Mouse (Mus musculus): ENCODE measurements at regions not wholly inside any gene's neighbourhood (a gene's known extent, or its start where the extent isn't known, plus 50 kb on each side); places are given as distances from the start of the nearest gene placed in this dataset.

DNA sequence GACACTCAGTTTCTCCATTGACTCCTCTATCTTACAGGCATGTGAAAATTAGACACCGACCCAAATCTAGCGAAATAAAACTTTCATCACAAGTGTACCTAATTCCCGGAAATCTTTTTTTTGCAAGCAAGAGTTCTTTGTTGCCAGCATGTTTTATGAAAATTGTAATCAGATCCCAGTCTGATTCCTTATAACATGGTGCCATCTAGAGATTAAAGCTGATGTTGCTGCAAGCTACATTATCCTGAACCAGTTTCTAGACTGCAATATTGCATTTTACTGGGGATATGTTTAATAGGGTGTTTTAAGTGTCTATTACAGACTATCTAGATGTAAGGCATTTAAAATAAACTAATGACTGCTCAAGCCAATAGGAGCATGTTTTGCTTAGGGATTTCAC lies 110.9 kb upstream of the Gpc5 start:
- H3K27ac ChIP-seq (ENCODE audit: low read length) = no peak overlapping the region
- no peaks in the 10 kb centered on the region for H3K9me3 ChIP-seq (replicated peaks; ENCODE audit: control insufficient read depth, low read length)
- no peak for ATAC-seq (replicated peaks; ENCODE audit: extremely low read depth, insufficient read depth, low FRiP score)
- no peak overlapping the region for H3K9ac ChIP-seq (ENCODE audit: low read length)
- no peaks in the 10 kb centered on the region for H3K4me1 ChIP-seq (ENCODE audit: control insufficient read depth, insufficient read depth, low read length)
- no peaks in the 10 kb centered on the region for H3K36me3 ChIP-seq (ENCODE audit: control insufficient read depth, insufficient read depth)
- H3K27me3 ChIP-seq (ENCODE audit: control insufficient read depth, insufficient read depth, low read length) = no peaks in the 10 kb centered on the region
- no peak overlapping the region for H3K4me3 ChIP-seq (ENCODE audit: low read length)
- H3K4me2 ChIP-seq (ENCODE audit: low read depth, low read length) = no peak overlapping the region
- WGBS = 77% methylated on average over 3 of the region's 3 CpGs

DNA sequence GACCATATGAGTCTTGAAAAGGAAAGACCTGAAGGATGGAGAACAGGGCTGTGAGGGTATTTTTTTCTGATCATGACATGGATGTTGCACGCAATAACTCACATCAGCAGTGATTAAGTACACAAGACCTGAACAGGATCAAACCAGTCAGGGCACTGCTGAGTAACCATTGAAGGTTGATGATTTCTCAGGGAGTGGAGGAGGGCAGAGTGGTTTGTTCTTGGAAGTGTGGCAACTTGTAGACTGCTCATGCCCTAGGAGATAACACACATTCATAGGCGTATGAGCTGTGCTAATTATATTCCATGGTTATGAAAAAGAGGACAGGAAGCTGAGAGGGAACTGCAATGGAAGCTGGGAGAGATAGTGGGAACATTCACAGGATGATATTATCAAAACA lies 88.8 kb upstream of the Gpc5 start:
- Histone ChIP-seq H3K36me3 (ENCODE audit: control insufficient read depth, insufficient read depth) (no peaks in the 10 kb centered on the region), H3K9ac (ENCODE audit: low read length) (no peak overlapping the region)
- 61% methylated on average over 2 of the region's 2 CpGs for WGBS

DNA sequence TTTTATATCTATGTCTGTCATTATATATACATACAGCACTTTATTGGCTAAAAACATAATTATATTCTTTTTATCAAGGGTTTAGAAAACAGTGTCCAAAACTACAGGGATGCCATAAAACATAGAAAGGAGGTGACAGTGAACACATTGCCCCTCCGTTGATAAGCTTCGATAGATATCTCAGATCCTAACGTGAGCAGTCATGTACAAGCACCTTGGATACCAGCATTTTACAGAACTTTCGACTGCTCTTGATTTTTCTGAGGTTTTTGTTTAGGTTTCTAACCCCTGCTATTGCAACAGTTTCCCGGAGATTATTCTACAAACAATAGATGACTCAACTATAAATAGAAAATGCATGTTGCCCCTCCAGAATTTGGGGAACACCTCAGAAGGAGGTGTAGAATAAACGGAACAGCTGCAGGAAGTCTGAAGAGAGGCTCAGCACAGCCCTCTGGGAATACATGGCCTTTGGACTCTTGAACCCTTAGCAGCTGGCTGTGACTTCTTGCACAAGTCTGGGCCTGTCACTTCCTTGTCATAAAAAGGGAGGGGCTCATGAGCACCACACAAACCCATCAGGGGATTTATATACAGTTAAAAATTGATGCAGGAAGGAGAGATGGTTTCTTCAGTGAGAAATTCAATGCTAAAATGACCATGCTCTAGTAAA lies 87.1 kb upstream of the Gpc5 start:
- no peaks in the 10 kb centered on the region for H3K9me3 ChIP-seq (replicated peaks; ENCODE audit: control insufficient read depth, low read length)
- no peaks in the 10 kb centered on the region for H3K36me3 ChIP-seq (ENCODE audit: control insufficient read depth, insufficient read depth)
- WGBS = 52% methylated on average over 6 of the region's 6 CpGs
- no peak overlapping the region for H3K4me2 ChIP-seq (ENCODE audit: low read depth, low read length)
- no peak overlapping the region for H3K27ac ChIP-seq (ENCODE audit: low read length)
- no peaks in the 10 kb centered on the region for H3K27me3 ChIP-seq (ENCODE audit: control insufficient read depth, insufficient read depth, low read length)
- 0 out of 2 replicates have a peak, but pooled peaks cover 2% of the 10 kb centered on the region for H3K4me1 ChIP-seq (ENCODE audit: control insufficient read depth, insufficient read depth, low read length)
- ATAC-seq (replicated peaks; ENCODE audit: extremely low read depth, insufficient read depth, low FRiP score) = no peak
- no peak overlapping the region for H3K9ac ChIP-seq (ENCODE audit: low read length)
- no peak overlapping the region for H3K4me3 ChIP-seq (ENCODE audit: low read length)

More for the DNA sequence above, 88.8 kb upstream of the Gpc5 start:
- no peaks in the 10 kb centered on the region for H3K27me3 ChIP-seq (ENCODE audit: control insufficient read depth, insufficient read depth, low read length)
- H3K4me3 ChIP-seq (ENCODE audit: low read length) = no peak overlapping the region
- no peak overlapping the region for H3K27ac ChIP-seq (ENCODE audit: low read length)
- no peak overlapping the region for H3K4me2 ChIP-seq (ENCODE audit: low read depth, low read length)
- 0 out of 2 replicates have a peak, but pooled peaks cover 2% of the 10 kb centered on the region for H3K4me1 ChIP-seq (ENCODE audit: control insufficient read depth, insufficient read depth, low read length)
- no peak for ATAC-seq (replicated peaks; ENCODE audit: extremely low read depth, insufficient read depth, low FRiP score)
- H3K9me3 ChIP-seq (replicated peaks; ENCODE audit: control insufficient read depth, low read length) = no peaks in the 10 kb centered on the region

DNA sequence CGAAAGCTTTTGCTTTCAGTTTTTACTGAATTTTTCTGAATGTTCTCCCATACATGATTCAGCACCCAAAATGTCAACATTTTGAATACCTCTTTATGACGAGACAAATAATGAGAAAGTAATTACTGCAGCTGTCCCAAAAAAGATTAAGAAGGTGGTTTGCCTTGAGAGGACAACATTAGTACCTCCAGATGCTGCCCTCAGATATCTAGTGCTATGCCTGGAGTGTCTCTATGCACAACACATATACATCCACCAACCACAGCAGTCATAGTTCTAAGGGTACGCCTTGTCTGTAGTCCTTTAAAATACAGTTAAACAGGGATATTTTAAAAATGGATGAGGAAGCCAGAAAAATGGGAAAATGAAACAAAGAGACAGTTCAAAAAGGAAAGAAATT lies 81.1 kb upstream of the Gpc5 start:
- ATAC-seq (replicated peaks; ENCODE audit: extremely low read depth, insufficient read depth, low FRiP score) = no peak
- 86% methylated on average over 3 of the region's 3 CpGs for WGBS

DNA sequence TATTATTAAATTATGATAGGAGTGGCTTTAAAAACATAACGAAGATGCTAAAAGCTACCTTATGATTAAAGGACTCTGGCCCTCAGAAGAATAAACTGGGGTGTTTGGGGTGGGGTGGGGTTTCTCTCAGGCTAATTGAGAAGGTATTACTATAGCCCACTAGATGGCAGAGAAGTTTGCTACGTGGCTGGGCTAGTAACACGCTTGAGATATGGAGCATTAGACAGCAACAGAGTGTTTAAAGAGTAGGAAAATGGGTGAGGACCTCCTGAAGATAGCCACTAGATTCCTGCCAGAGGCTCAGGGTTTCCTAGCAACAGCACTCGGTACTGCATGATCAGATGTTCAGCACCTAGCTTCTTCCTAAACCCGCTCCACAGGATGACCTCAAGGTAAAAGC lies 76.7 kb upstream of the Gpc5 start:
- Histone ChIP-seq H3K9me3 (replicated peaks; ENCODE audit: control insufficient read depth, low read length) (no peaks in the 10 kb centered on the region), H3K4me1 (ENCODE audit: control insufficient read depth, insufficient read depth, low read length) (no peaks in the 10 kb centered on the region), H3K36me3 (ENCODE audit: control insufficient read depth, insufficient read depth) (no peaks in the 10 kb centered on the region), H3K27me3 (ENCODE audit: control insufficient read depth, insufficient read depth, low read length) (no peaks in the 10 kb centered on the region), H3K4me2 (ENCODE audit: low read depth, low read length) (no peak overlapping the region), H3K27ac (ENCODE audit: low read length) (no peak overlapping the region), H3K4me3 (ENCODE audit: low read length) (no peak overlapping the region), H3K9ac (ENCODE audit: low read length) (no peak overlapping the region)
- ATAC-seq (replicated peaks; ENCODE audit: extremely low read depth, insufficient read depth, low FRiP score) = no peak
- 43% methylated on average over 5 of the region's 5 CpGs for WGBS

More for the DNA sequence above, 81.1 kb upstream of the Gpc5 start:
- H3K27me3 ChIP-seq (ENCODE audit: control insufficient read depth, insufficient read depth, low read length) = no peaks in the 10 kb centered on the region
- no peak overlapping the region for H3K4me3 ChIP-seq (ENCODE audit: low read length)
- no peak overlapping the region for H3K9ac ChIP-seq (ENCODE audit: low read length)
- H3K4me1 ChIP-seq (ENCODE audit: control insufficient read depth, insufficient read depth, low read length) = no peaks in the 10 kb centered on the region
- no peak overlapping the region for H3K4me2 ChIP-seq (ENCODE audit: low read depth, low read length)
- no peak overlapping the region for H3K27ac ChIP-seq (ENCODE audit: low read length)
- no peaks in the 10 kb centered on the region for H3K36me3 ChIP-seq (ENCODE audit: control insufficient read depth, insufficient read depth)
- H3K9me3 ChIP-seq (replicated peaks; ENCODE audit: control insufficient read depth, low read length) = no peaks in the 10 kb centered on the region

DNA sequence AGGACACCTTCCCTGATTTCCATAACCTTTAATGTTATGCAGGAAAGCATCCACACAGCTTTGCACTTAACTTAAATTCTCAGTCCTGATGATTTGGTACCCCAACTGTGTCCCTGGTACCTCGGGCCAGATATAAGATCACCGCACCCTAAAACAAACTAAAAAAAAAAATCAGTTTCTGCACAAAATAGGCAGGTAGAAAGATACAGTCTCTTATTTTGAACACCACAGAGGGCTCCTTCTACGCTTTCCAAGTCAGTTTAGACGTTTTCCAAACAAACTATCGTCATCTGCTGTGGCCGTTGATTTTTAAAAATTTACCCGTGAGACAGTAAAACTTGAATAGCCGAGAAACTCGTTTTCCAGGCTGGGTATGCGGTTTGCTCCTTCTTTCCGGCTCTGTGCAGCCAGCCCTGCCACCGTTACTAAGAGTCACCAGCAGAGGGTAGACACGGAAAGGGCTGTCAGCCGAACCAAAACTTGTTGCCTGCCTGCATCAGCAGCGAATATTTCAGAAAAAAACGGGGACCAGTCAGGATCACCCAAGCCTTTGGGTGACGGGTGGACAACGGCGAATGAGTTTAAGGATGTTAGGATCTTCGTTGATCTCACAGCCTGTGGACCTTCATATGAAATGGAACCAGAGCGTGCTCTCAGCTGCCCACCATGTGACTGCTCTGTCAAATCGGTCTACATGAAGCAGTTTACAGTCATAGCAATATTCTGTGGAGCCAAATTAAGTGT lies 74.4 kb upstream of the Gpc5 start:
- 15% methylated on average over 22 of the region's 22 CpGs for WGBS
- Histone ChIP-seq H3K9me3 (replicated peaks; ENCODE audit: control insufficient read depth, low read length) (no peaks in the 10 kb centered on the region), H3K27me3 (ENCODE audit: control insufficient read depth, insufficient read depth, low read length) (no peaks in the 10 kb centered on the region), H3K4me3 (ENCODE audit: low read length) (peak overlapping the region; percentile 57), H3K4me1 (ENCODE audit: control insufficient read depth, insufficient read depth, low read length) (no peaks in the 10 kb centered on the region), H3K36me3 (ENCODE audit: control insufficient read depth, insufficient read depth) (no peaks in the 10 kb centered on the region), H3K9ac (ENCODE audit: low read length) (peak overlapping the region; percentile 60; the same call in 1 of the 2 replicates), H3K4me2 (ENCODE audit: low read depth, low read length) (peak overlapping the region; percentile 73), H3K27ac (ENCODE audit: low read length) (no peak overlapping the region)
- peak; percentile 72 for ATAC-seq (replicated peaks; ENCODE audit: extremely low read depth, insufficient read depth, low FRiP score)

DNA sequence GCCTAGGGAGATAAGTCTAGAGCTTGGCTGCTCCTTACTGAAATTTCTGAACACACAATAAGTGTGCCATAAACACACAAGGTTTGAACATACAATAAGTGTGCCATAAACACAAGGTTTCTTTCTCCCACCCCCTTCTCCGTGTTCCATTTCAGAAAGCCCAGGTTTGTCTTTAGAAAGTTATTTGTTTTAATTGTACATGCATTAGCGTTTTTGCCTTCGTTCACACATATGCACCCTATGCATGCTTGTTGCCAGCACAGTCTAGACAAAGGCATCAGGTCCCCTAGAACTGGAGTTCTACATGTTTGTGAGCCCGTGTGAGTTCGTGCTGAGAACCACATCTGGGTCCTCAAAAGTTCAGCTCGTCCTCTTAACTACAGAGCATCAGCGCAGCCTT lies 64.0 kb upstream of the Gpc5 start:
- no peak overlapping the region for H3K9ac ChIP-seq (ENCODE audit: low read length)
- no peaks in the 10 kb centered on the region for H3K27me3 ChIP-seq (ENCODE audit: control insufficient read depth, insufficient read depth, low read length)
- no peak overlapping the region for H3K4me3 ChIP-seq (ENCODE audit: low read length)
- H3K4me1 ChIP-seq (ENCODE audit: control insufficient read depth, insufficient read depth, low read length) = no peaks in the 10 kb centered on the region
- ATAC-seq (replicated peaks; ENCODE audit: extremely low read depth, insufficient read depth, low FRiP score) = no peak
- H3K9me3 ChIP-seq (replicated peaks; ENCODE audit: control insufficient read depth, low read length) = no peaks in the 10 kb centered on the region
- H3K27ac ChIP-seq (ENCODE audit: low read length) = no peak overlapping the region
- 83% methylated on average over 7 of the region's 7 CpGs for WGBS
- H3K36me3 ChIP-seq (ENCODE audit: control insufficient read depth, insufficient read depth) = no peaks in the 10 kb centered on the region
- H3K4me2 ChIP-seq (ENCODE audit: low read depth, low read length) = no peak overlapping the region

DNA sequence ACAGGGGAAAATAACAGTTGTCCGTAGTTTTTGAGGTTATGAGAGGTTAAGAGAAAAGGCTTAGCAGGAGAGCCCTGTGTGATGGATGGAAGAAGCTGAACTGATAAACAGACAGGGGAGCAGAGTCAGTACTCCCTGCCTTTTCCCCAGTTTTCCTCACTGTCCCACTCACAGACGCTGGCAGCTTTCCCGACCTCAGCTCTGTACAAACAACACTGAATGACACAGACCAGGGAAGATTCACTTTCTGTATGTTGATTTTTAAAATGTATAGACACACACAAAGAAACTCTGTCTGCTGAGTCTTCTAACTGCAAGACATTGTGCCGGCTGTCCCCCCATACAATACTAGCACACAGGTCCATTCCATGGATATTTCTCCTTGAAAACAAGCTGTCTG lies 60.3 kb upstream of the Gpc5 start:
- Histone ChIP-seq H3K27me3 (ENCODE audit: control insufficient read depth, insufficient read depth, low read length) (no peaks in the 10 kb centered on the region), H3K4me1 (ENCODE audit: control insufficient read depth, insufficient read depth, low read length) (no peaks in the 10 kb centered on the region), H3K4me2 (ENCODE audit: low read depth, low read length) (no peak overlapping the region), H3K9ac (ENCODE audit: low read length) (no peak overlapping the region), H3K27ac (ENCODE audit: low read length) (no peak overlapping the region), H3K36me3 (ENCODE audit: control insufficient read depth, insufficient read depth) (no peaks in the 10 kb centered on the region), H3K4me3 (ENCODE audit: low read length) (no peak overlapping the region), H3K9me3 (replicated peaks; ENCODE audit: control insufficient read depth, low read length) (no peaks in the 10 kb centered on the region)
- no peak for ATAC-seq (replicated peaks; ENCODE audit: extremely low read depth, insufficient read depth, low FRiP score)
- 45% methylated on average over 4 of the region's 4 CpGs for WGBS

DNA sequence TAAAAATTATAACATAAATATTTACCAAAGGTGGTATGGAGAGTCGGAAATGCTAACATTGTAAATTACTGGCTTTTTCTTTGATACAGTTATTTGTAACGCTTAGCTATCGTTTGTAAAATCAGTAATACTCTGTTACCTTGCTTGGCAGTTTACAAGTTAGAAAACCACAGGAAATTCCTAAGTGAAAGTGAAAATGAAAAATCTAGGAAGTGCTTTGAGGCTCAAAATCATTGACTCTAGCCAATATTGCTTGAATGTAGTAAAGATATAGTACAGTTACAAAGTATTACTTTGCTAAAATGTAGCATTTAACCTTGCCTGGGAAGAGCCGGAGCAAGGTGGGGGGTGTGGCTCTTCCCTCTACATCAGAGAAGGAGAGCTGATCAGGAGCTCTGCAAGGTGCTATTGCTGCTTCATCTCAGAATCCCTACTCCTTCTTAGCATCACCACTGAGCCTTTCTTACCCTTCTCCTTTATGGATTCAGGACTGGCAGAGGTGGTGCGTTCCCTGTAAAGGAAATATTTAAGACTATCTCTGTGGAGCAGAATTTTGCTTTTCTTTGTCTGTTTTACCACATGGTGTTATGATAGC lies 58.5 kb upstream of the Gpc5 start:
- Histone ChIP-seq H3K27me3 (ENCODE audit: control insufficient read depth, insufficient read depth, low read length) (no peaks in the 10 kb centered on the region; the same call in 1 of the 2 replicates), H3K36me3 (ENCODE audit: control insufficient read depth, insufficient read depth) (no peaks in the 10 kb centered on the region), H3K4me1 (ENCODE audit: control insufficient read depth, insufficient read depth, low read length) (no peaks in the 10 kb centered on the region), H3K27ac (ENCODE audit: low read length) (no peak overlapping the region), H3K9ac (ENCODE audit: low read length) (no peak overlapping the region), H3K4me2 (ENCODE audit: low read depth, low read length) (no peak overlapping the region), H3K9me3 (replicated peaks; ENCODE audit: control insufficient read depth, low read length) (no peaks in the 10 kb centered on the region), H3K4me3 (ENCODE audit: low read length) (no peak overlapping the region)
- ATAC-seq (replicated peaks; ENCODE audit: extremely low read depth, insufficient read depth, low FRiP score) = no peak
- WGBS = 72% methylated on average over 5 of the region's 5 CpGs
